Mouse (Mus musculus): ENCODE measurements at regions not wholly inside any gene's neighbourhood (a gene's known extent, or its start where the extent isn't known, plus 50 kb on each side); places are given as distances from the start of the nearest gene placed in this dataset.

- H3K9ac ChIP-seq (ENCODE audit: low read depth, low read length), result no peak overlapping the region
- H3K4me2 ChIP-seq (ENCODE audit: low read depth, low read length), result no peak overlapping the region
- no peaks in the 10 kb centered on the region for H3K27me3 ChIP-seq (ENCODE audit: control insufficient read depth, insufficient read depth, low read depth, low read length)
- ATAC-seq (ENCODE audit: low read depth), result 0 out of 2 replicates have a peak, but pooled peaks have one; percentile 24
- no peaks in the 10 kb centered on the region for H3K4me1 ChIP-seq (ENCODE audit: control insufficient read depth, low read depth, low read length)
- no peaks in the 10 kb centered on the region for H3K36me3 ChIP-seq (ENCODE audit: control insufficient read depth, insufficient read depth)
- no peak overlapping the region for H3K27ac ChIP-seq (ENCODE audit: low read length)
- no peak overlapping the region for H3K4me3 ChIP-seq (ENCODE audit: low read depth, low read length)
- H3K9me3 ChIP-seq (replicated peaks; ENCODE audit: control insufficient read depth, low read length), result no peaks in the 10 kb centered on the region
- 26% methylated on average over 6 of the region's 6 CpGs for WGBS (ENCODE audit: insufficient replicate concordance)
These were observed 104.0 kb upstream of the Gm14444 start for GRCm38 (mm10) chr2:174905865-174906639.

DNA sequence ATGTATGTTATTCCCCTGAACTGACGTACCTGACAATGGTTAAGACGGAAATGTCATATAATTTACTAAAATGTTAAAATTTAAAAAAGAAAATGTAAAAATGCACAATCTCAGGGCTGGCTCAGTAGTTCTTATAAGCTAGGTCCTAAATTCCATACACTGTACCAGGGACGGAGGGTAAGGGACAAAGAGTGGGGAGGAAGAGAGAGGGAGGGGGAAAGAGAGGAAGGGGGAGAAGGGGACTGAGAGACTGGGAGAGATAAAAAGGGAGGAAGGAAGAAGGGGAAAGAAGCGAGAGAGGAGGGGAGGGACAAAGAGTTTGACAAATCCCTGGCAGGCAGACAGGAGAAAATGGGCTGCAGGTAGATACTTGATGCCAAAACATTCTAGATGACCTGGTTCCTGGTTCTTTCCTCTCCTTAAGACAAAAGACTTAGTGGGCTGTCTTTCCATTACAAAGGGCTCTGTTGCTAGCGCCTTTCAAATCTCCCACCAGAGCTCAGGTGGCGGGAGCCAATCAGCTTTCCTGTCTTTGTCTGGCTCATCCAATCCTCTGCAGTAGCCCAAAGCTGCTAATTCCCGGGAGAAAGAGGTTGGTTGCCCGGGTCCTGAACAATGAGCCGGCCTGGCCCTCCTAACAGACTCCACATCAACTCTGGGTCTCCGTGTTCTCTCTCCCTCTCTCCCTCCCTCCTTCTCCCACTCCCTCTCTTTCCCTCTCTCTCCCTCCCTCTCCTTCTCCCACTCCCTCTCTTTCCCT is 92.7 kb upstream of the Gm14444 start:
- ATAC-seq (ENCODE audit: low read depth), result no peak
- Histone ChIP-seq H3K27ac (ENCODE audit: low read length) (no peak overlapping the region), H3K4me3 (ENCODE audit: low read depth, low read length) (no peak overlapping the region), H3K4me1 (ENCODE audit: control insufficient read depth, low read depth, low read length) (no peaks in the 10 kb centered on the region), H3K9ac (ENCODE audit: low read depth, low read length) (no peak overlapping the region), H3K9me3 (replicated peaks; ENCODE audit: control insufficient read depth, low read length) (no peaks in the 10 kb centered on the region), H3K27me3 (ENCODE audit: control insufficient read depth, insufficient read depth, low read depth, low read length) (no peaks in the 10 kb centered on the region), H3K4me2 (ENCODE audit: low read depth, low read length) (no peak overlapping the region), H3K36me3 (ENCODE audit: control insufficient read depth, insufficient read depth) (no peaks in the 10 kb centered on the region)
- 18% methylated on average over 10 of the region's 10 CpGs for WGBS (ENCODE audit: insufficient replicate concordance)

- ATAC-seq (ENCODE audit: low read depth), result no peak
- no peaks in the 10 kb centered on the region for H3K9me3 ChIP-seq (replicated peaks; ENCODE audit: control insufficient read depth, low read length)
These were observed 92.1 kb upstream of the Gm14444 start for GRCm38 (mm10) chr2:174917975-174918374.

GRCm38 (mm10) chr2:174922208-174922607 is 87.8 kb upstream of the Gm14444 start:
- Histone ChIP-seq H3K36me3 (ENCODE audit: control insufficient read depth, insufficient read depth) (no peaks in the 10 kb centered on the region), H3K4me2 (ENCODE audit: low read depth, low read length) (no peak overlapping the region), H3K27me3 (ENCODE audit: control insufficient read depth, insufficient read depth, low read depth, low read length) (no peaks in the 10 kb centered on the region), H3K9me3 (replicated peaks; ENCODE audit: control insufficient read depth, low read length) (no peaks in the 10 kb centered on the region), H3K4me1 (ENCODE audit: control insufficient read depth, low read depth, low read length) (no peaks in the 10 kb centered on the region), H3K27ac (ENCODE audit: low read length) (no peak overlapping the region), H3K4me3 (ENCODE audit: low read depth, low read length) (no peak overlapping the region), H3K9ac (ENCODE audit: low read depth, low read length) (no peak overlapping the region)
- WGBS (ENCODE audit: insufficient replicate concordance), result 36% methylated on average over 4 of the region's 4 CpGs
- ATAC-seq (ENCODE audit: low read depth), result no peak

More at GRCm38 (mm10) chr2:174917975-174918374, 92.1 kb upstream of the Gm14444 start:
- no peak overlapping the region for H3K27ac ChIP-seq (ENCODE audit: low read length)
- H3K4me2 ChIP-seq (ENCODE audit: low read depth, low read length), result no peak overlapping the region
- no peak overlapping the region for H3K9ac ChIP-seq (ENCODE audit: low read depth, low read length)
- H3K4me1 ChIP-seq (ENCODE audit: control insufficient read depth, low read depth, low read length), result no peaks in the 10 kb centered on the region
- no peaks in the 10 kb centered on the region for H3K36me3 ChIP-seq (ENCODE audit: control insufficient read depth, insufficient read depth)
- no peaks in the 10 kb centered on the region for H3K27me3 ChIP-seq (ENCODE audit: control insufficient read depth, insufficient read depth, low read depth, low read length)
- 53% methylated on average over 5 of the region's 5 CpGs for WGBS (ENCODE audit: insufficient replicate concordance)
- no peak overlapping the region for H3K4me3 ChIP-seq (ENCODE audit: low read depth, low read length)

- H3K9ac ChIP-seq (ENCODE audit: low read depth, low read length), result no peak overlapping the region
- H3K9me3 ChIP-seq (replicated peaks; ENCODE audit: control insufficient read depth, low read length), result no peaks in the 10 kb centered on the region
- no peak overlapping the region for H3K4me2 ChIP-seq (ENCODE audit: low read depth, low read length)
- 42% methylated on average over 2 of the region's 2 CpGs for WGBS (ENCODE audit: insufficient replicate concordance)
- ATAC-seq (ENCODE audit: low read depth), result no peak
- H3K27ac ChIP-seq (ENCODE audit: low read length), result no peak overlapping the region
- no peaks in the 10 kb centered on the region for H3K36me3 ChIP-seq (ENCODE audit: control insufficient read depth, insufficient read depth)
- no peak overlapping the region for H3K4me3 ChIP-seq (ENCODE audit: low read depth, low read length)
- H3K4me1 ChIP-seq (ENCODE audit: control insufficient read depth, low read depth, low read length), result no peaks in the 10 kb centered on the region
- H3K27me3 ChIP-seq (ENCODE audit: control insufficient read depth, insufficient read depth, low read depth, low read length), result no peaks in the 10 kb centered on the region
These were observed 80.3 kb upstream of the Gm14444 start for GRCm38 (mm10) chr2:174929718-174930117.

DNA sequence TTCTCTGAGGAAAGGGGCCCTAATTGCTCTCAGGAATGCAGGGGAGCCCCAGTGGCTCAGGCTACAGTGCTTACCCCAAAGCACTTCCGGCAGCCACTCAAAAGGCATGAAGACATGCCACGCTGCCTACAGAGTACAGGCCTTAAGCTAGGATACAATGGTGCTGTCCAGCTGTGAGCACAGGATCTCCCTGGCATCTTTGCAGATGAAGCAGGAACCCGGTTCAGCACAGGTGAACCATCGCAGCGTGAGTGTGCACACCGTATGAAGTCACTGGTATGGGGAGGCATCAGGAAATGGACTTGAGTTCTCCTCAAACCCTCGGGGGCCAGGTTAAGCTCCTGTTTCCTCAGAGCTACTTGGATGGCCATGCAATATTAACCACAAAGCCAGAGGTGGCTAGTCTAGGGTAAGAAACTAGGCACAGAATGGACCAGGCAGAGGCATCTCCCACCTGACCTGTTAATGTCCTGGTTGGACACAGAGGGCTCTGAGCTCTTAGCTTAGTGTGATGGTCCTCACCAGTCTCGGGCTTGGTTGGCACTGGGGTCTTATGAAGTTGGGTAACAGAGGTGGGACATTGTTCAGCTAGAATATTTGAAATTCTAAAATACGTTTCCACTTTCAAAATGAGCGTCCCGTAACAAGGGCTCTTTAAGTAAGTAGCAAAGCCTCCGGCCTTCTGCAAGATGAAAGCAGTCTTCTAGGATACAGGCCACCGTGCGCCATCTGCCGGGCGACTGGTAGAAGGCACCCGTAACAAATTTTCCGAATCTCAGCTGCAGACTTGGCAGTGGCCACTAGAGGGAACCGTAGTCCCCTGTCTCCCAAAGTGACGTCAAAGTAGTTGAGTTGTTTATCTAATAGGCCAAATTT is 77.7 kb upstream of the Gm14444 start:
- Histone ChIP-seq H3K4me1 (ENCODE audit: control insufficient read depth, low read depth, low read length) (no peaks in the 10 kb centered on the region), H3K4me2 (ENCODE audit: low read depth, low read length) (no peak overlapping the region), H3K27me3 (ENCODE audit: control insufficient read depth, insufficient read depth, low read depth, low read length) (no peaks in the 10 kb centered on the region), H3K4me3 (ENCODE audit: low read depth, low read length) (no peak overlapping the region), H3K9ac (ENCODE audit: low read depth, low read length) (no peak overlapping the region), H3K9me3 (replicated peaks; ENCODE audit: control insufficient read depth, low read length) (no peaks in the 10 kb centered on the region), H3K27ac (ENCODE audit: low read length) (no peak overlapping the region), H3K36me3 (ENCODE audit: control insufficient read depth, insufficient read depth) (no peaks in the 10 kb centered on the region)
- ATAC-seq (ENCODE audit: low read depth), result no peak; the same call in 1 of the 2 replicates
- WGBS (ENCODE audit: insufficient replicate concordance), result 30% methylated on average over 20 of the region's 20 CpGs

- ATAC-seq (ENCODE audit: low read depth), result no peak
- 20% methylated on average over 6 of the region's 6 CpGs for WGBS (ENCODE audit: insufficient replicate concordance)
These were observed 77.1 kb upstream of the Gm14444 start for GRCm38 (mm10) chr2:174933013-174933353.

GRCm38 (mm10) chr2:174936665-174937064 is 73.4 kb upstream of the Gm14444 start:
- no peaks in the 10 kb centered on the region for H3K27me3 ChIP-seq (ENCODE audit: control insufficient read depth, insufficient read depth, low read depth, low read length)
- H3K27ac ChIP-seq (ENCODE audit: low read length), result no peak overlapping the region
- H3K4me1 ChIP-seq (ENCODE audit: control insufficient read depth, low read depth, low read length), result no peaks in the 10 kb centered on the region
- 29% methylated on average over 5 of the region's 5 CpGs for WGBS (ENCODE audit: insufficient replicate concordance)
- no peaks in the 10 kb centered on the region for H3K9me3 ChIP-seq (replicated peaks; ENCODE audit: control insufficient read depth, low read length)
- no peak for ATAC-seq (ENCODE audit: low read depth)
- H3K36me3 ChIP-seq (ENCODE audit: control insufficient read depth, insufficient read depth), result no peaks in the 10 kb centered on the region
- no peak overlapping the region for H3K4me3 ChIP-seq (ENCODE audit: low read depth, low read length)
- H3K9ac ChIP-seq (ENCODE audit: low read depth, low read length), result no peak overlapping the region
- H3K4me2 ChIP-seq (ENCODE audit: low read depth, low read length), result no peak overlapping the region

More at GRCm38 (mm10) chr2:174933013-174933353, 77.1 kb upstream of the Gm14444 start:
- H3K9me3 ChIP-seq (replicated peaks; ENCODE audit: control insufficient read depth, low read length), result no peaks in the 10 kb centered on the region
- no peak overlapping the region for H3K4me2 ChIP-seq (ENCODE audit: low read depth, low read length)
- H3K4me3 ChIP-seq (ENCODE audit: low read depth, low read length), result no peak overlapping the region
- H3K9ac ChIP-seq (ENCODE audit: low read depth, low read length), result no peak overlapping the region
- no peaks in the 10 kb centered on the region for H3K4me1 ChIP-seq (ENCODE audit: control insufficient read depth, low read depth, low read length)
- no peaks in the 10 kb centered on the region for H3K36me3 ChIP-seq (ENCODE audit: control insufficient read depth, insufficient read depth)
- H3K27me3 ChIP-seq (ENCODE audit: control insufficient read depth, insufficient read depth, low read depth, low read length), result no peaks in the 10 kb centered on the region
- H3K27ac ChIP-seq (ENCODE audit: low read length), result no peak overlapping the region

All from liver, embryonic 16.5 days (tissue).